Mouse (Mus musculus) cerebellum, postnatal 36 days (tissue): ENCODE data around the gene Adsl.

Experiments used
- DNase-seq, 2 experiments: peaks; one replicate each; pipeline ENCODE4 v3.0.0; 2021 to 2022; ENCODE audit warnings: mixed read lengths in 2 of 2

Adsl gene

DNA sequence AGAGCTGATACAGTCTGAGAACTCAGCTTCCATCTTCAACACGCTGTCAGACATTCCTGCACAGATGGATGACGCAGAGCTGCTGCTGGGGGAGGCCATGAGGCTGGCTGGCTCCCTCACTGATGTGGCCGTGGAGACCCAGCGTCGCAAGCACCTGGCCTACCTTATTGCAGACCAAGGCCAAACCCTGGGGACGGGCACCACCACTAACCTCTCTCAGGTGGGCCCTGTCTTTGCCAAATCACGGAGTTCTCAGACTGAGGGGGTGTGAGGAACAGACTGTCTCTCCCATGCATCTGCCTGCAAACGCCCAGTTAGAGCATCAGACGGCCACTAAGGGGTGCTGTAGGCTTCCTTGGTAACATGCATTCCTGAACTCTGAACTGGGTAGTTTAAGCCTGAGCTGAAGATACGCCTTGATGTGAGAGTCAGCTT is 60.4 kb downstream of the Adsl start:
- DNase-seq: no peak

DNA sequence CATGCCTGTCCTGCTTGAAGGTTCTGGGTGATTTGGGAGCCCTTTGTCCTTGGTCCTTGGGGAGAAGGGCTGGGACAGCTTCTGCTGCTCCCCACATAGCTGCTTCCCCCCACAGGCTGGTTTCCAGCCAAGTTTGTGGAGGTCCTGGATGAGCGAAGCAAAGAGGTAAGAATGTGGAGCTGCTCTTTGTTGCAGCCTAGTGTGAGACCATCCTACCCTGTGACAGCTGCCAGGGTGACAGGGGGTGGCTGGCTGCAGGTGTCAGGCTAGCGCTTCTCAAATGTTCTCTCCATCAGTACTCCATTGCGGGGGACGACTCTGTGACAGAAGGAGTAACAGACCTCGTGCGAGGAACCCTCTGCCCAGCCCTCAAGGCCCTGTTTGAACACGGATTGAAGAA is 61.8 kb downstream of the Adsl start:
- no peak for DNase-seq

- no peak for DNase-seq
Measured at GRCm38 (mm10) chr15:81011523-81011922, 63.2 kb downstream of the Adsl start.

- no peak for DNase-seq
Measured at GRCm38 (mm10) chr15:81012359-81012758, 64.1 kb downstream of the Adsl start.

- no peak for DNase-seq
Measured at GRCm38 (mm10) chr15:81013186-81013585, 64.9 kb downstream of the Adsl start.

- no peak for DNase-seq
Measured at GRCm38 (mm10) chr15:81015068-81015744, 66.9 kb downstream of the Adsl start.

DNA sequence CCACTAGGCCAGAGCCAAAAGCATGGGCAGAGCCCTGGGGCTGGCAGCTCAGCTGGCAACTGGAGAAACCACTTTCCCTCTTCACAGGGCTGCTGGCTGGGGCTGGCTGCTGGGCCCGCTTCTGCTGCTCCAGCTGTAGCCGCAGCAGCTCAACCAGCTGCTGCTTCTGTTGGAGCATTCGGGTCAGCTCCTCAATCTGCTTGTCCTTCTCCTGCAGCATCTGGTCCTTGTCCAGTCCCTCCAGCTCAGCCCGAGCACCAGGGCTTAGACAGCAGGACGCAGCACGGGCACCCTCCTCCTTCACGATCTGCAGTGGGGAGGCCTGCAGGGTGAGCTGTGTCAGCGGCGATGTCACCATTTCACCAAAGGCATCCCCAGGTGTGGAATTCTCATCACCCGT is 68.2 kb downstream of the Adsl start:
- DNase-seq: no peak

GRCm38 (mm10) chr15:81017308-81017707 is 69.0 kb downstream of the Adsl start:
- DNase-seq: no peak
